Mouse (Mus musculus): ENCODE results near the gene Snx19. TPM values are rescaled to one million over a fixed set of nuclear protein-coding genes. Genes with fewer than 3 reads are reported as not detected.

Snx19 gene
- polyA plus RNA-seq, 1 experiment = 14.4 TPM

DNA sequence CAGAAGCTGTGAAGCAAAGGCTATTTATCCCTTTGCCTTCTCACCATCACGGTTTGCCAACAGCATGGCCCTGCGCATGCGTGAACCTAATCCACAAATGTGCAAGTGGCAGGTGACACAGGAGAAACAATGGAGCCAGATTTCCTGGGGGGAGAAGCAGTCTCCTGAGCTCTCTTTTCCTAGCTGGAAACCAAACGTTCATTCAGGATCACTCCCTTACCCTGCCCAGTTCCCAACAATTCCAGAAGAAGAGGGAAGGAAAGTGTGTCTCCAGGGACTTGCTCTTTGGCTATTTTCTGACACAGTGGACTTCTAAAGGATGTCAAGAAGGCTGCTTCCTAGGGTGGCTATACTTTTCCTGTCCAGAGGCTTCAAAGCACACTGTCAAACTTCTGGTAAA, 37.8 kb downstream of the Snx19 start:
- WGBS = 72% methylated on average over 4 of the region's 4 CpGs
- TF ChIP-seq POLR2A (IDR thresholded peaks at IDR 0.05; ENCODE audit: borderline replicate concordance, extremely low read depth, low read depth, low read length) = no peak
- no peak for TF ChIP-seq CTCF (IDR thresholded peaks at IDR 0.05; ENCODE audit: insufficient read depth, low read length)
- Histone ChIP-seq H3K4me1 (ENCODE audit: control insufficient read depth, insufficient read depth, low read length) (no peaks in the 10 kb centered on the region; the same call in 1 of the 2 replicates), H3K4me3 (replicated peaks; ENCODE audit: extremely low read depth, low read depth, low read length) (no peak overlapping the region)
- no peak for DNase-seq

DNA sequence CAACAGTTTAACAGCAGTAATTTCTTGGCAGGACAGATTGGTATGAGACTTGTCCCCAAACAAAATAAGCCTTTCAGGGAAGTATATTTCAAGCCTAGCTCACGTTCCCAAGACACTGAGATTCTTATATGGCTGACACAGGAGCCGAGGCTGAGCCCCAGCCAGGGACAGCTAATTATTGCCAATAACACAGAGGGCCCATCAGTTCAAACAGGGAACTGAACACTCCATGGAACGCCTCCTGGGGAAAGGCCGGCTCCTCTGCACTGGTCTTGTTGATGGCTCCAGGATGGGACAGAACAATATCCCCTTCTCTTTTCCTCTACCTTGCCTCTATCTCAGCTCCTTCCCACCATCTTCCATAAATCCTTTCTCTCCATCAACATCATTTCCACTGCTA, 53.1 kb downstream of the Snx19 start:
- TF ChIP-seq POLR2A (IDR thresholded peaks at IDR 0.05; ENCODE audit: borderline replicate concordance, extremely low read depth, low read depth, low read length) (no peak), CTCF (IDR thresholded peaks at IDR 0.05; ENCODE audit: insufficient read depth, low read length) (no peak)
- no peaks in the 10 kb centered on the region for H3K4me1 ChIP-seq (ENCODE audit: control insufficient read depth, insufficient read depth, low read length)
- H3K4me3 ChIP-seq (replicated peaks; ENCODE audit: extremely low read depth, low read depth, low read length) = no peak overlapping the region
- 60% methylated on average over 4 of the region's 4 CpGs for WGBS
- DNase-seq = peak; percentile 6

DNA sequence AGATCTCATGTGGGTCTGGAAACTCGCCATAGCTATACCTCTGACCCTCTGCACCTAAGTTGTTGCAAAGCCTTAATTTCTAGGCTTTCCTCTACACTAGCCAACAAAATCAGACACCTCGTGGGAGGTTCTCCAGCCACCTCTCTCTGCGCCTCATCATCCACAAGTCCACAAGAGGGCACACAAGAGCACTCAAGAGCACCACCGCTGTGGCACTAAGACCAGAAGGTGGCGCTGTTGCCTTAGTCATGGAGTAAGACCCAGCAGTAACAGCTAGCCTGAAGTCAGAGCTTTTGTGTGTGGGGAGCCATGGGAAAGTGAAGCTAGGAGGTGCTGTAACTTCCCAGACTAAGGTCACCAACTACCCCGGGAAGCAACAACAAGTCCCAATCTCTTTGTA, 53.6 kb downstream of the Snx19 start:
- no peak overlapping the region for H3K4me3 ChIP-seq (replicated peaks; ENCODE audit: extremely low read depth, low read depth, low read length)
- TF ChIP-seq CTCF (IDR thresholded peaks at IDR 0.05; ENCODE audit: insufficient read depth, low read length) (peak; percentile 100), POLR2A (IDR thresholded peaks at IDR 0.05; ENCODE audit: borderline replicate concordance, extremely low read depth, low read depth, low read length) (no peak)
- under 1% methylated on average over 6 of the region's 6 CpGs for WGBS
- peak; percentile 88 for DNase-seq
- no peaks in the 10 kb centered on the region for H3K4me1 ChIP-seq (ENCODE audit: control insufficient read depth, insufficient read depth, low read length)

DNA sequence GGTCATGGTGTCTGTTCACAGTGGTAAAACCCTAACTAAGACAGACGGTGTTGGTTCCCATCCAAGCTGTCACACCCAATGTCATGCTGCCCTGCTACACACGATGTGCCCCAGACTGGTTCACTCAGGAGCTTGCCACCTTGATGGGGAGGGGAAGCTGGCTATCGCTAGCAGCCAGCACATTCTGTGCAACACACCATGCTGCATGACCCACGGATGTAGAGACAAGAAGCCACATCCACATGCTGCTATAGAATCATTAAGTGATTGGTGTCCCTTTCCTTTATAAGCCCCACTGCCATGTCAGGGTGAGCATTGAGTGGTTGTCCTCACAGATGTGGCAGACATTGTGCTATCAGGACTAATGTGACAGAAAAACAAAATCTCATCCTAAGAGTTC, 55.2 kb downstream of the Snx19 start:
- no peak overlapping the region for H3K4me3 ChIP-seq (replicated peaks; ENCODE audit: extremely low read depth, low read depth, low read length)
- H3K4me1 ChIP-seq (ENCODE audit: control insufficient read depth, insufficient read depth, low read length) = no peaks in the 10 kb centered on the region
- 91% methylated on average over 4 of the region's 4 CpGs for WGBS
- no peak for TF ChIP-seq POLR2A (IDR thresholded peaks at IDR 0.05; ENCODE audit: borderline replicate concordance, extremely low read depth, low read depth, low read length)
- no peak for TF ChIP-seq CTCF (IDR thresholded peaks at IDR 0.05; ENCODE audit: insufficient read depth, low read length)
- DNase-seq = no peak

DNA sequence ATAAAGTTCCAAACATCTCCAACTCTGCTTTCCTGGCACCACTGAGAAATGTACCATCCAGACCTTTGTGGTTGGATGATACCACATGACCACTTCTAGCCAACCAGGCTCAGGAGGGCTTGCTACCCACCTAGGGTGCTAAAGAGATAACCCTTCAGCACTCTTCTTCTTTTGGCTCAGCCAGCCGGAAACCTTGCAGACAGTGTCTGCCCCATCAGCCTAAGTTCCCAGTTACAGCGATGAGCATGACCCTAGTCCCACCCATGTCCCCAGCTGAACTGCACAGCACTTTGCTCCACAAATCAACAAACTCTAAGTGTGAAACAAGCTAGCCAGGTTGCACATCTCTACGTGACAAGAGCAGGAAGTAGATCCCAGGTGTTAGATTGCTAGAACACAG, 57.3 kb downstream of the Snx19 start:
- no peak for TF ChIP-seq CTCF (IDR thresholded peaks at IDR 0.05; ENCODE audit: insufficient read depth, low read length)
- no peak for TF ChIP-seq POLR2A (IDR thresholded peaks at IDR 0.05; ENCODE audit: borderline replicate concordance, extremely low read depth, low read depth, low read length)
- H3K4me1 ChIP-seq (ENCODE audit: control insufficient read depth, insufficient read depth, low read length) = no peaks in the 10 kb centered on the region
- H3K4me3 ChIP-seq (replicated peaks; ENCODE audit: extremely low read depth, low read depth, low read length) = no peak overlapping the region
- 86% methylated on average over 3 of the region's 3 CpGs for WGBS
- DNase-seq = no peak

DNA sequence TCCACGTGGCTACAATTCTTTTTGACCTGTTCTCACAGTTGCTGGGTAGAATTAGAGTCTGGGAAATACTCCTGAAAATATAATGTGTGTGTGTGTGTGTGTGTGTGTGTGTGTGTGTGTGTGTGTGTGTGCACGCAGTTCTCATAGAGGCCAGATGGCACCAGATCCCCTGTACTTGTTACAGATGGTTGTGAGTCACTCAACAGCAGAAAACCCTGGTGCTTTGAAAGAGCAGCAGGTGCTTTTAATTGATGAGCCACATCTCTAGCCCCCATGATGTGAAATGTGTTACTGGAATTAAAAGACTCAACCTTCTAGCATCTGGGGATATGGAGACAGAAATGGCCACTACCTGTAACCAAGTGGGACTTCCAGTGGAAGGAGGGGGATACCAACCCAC, 58.3 kb downstream of the Snx19 start:
- WGBS = 91% methylated on average over 2 of the region's 2 CpGs
- H3K4me1 ChIP-seq (ENCODE audit: control insufficient read depth, insufficient read depth, low read length) = no peaks in the 10 kb centered on the region
- no peak for TF ChIP-seq CTCF (IDR thresholded peaks at IDR 0.05; ENCODE audit: insufficient read depth, low read length)
- no peak for TF ChIP-seq POLR2A (IDR thresholded peaks at IDR 0.05; ENCODE audit: borderline replicate concordance, extremely low read depth, low read depth, low read length)
- no peak for DNase-seq
- no peak overlapping the region for H3K4me3 ChIP-seq (replicated peaks; ENCODE audit: extremely low read depth, low read depth, low read length)

DNA sequence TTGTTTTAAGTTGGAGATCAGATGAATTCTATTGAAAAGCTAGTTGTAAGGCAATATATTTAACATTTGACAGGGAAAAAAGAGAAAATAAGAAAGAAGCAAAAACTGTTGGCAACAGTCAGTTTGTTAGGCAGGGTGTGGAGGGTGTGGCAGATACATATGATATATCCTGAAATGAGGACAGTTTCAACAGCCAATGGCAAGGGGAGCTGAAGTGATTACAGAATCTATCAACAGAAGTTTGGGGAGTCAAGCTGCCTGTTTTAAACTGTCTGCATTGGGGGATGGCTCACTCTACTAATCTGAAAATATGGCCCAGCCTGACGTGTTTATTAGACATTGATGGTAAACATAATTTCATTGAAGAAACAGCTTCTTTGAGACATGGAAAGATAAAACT, 61.5 kb downstream of the Snx19 start:
- no peak overlapping the region for H3K4me3 ChIP-seq (replicated peaks; ENCODE audit: extremely low read depth, low read depth, low read length)
- 83% methylated on average over 1 of the region's 1 CpGs for WGBS
- H3K4me1 ChIP-seq (ENCODE audit: control insufficient read depth, insufficient read depth, low read length) = no peaks in the 10 kb centered on the region
- DNase-seq = no peak
- no peak for TF ChIP-seq CTCF (IDR thresholded peaks at IDR 0.05; ENCODE audit: insufficient read depth, low read length)
- no peak for TF ChIP-seq POLR2A (IDR thresholded peaks at IDR 0.05; ENCODE audit: borderline replicate concordance, extremely low read depth, low read depth, low read length)

DNA sequence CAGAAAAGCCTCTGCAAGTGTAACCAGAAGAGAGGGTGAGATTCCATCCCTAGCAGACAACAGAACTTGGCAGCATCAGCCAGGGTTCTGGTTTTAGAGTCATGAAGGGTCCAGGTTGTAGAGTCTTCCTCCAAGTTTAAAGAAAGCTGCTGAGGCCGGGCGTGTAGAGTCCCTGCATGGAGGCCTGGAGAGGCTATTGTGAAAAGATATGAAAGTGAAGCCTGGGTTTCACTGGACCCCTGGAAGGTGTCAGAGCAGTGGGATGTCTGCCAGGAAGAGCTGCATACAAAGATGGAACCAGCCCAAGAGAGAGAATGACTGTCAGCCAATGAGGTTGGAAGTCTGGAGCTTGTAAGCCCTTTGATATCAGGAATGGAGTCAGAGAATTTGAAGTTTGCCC, 67.5 kb downstream of the Snx19 start:
- H3K4me1 ChIP-seq (ENCODE audit: control insufficient read depth, insufficient read depth, low read length) = no peaks in the 10 kb centered on the region
- DNase-seq = no peak
- no peak for TF ChIP-seq POLR2A (IDR thresholded peaks at IDR 0.05; ENCODE audit: borderline replicate concordance, extremely low read depth, low read depth, low read length)
- TF ChIP-seq CTCF (IDR thresholded peaks at IDR 0.05; ENCODE audit: insufficient read depth, low read length) = no peak
- WGBS = 78% methylated on average over 2 of the region's 2 CpGs
- no peak overlapping the region for H3K4me3 ChIP-seq (replicated peaks; ENCODE audit: extremely low read depth, low read depth, low read length)

DNA sequence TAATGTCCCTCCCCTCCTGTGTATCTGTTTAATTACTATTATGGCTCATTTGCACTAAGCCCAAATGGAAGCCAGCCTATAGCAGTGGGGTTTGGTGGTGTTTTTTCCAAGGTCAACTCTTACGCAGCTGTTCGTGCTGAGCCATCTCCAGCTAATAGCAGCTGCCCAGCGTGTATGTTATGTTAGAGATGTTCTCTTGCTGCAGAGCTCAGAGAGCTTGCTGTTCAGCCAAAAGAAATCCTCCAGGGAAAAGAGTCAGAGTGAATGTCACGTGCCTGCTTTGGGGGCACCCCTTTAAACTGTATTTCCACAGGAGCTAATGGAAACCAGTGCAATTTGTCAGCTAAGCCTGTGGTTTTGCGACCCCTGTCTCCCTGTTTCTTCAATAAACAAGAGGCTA, 82.1 kb downstream of the Snx19 start:
- WGBS = 70% methylated on average over 5 of the region's 5 CpGs
- no peak for TF ChIP-seq CTCF (IDR thresholded peaks at IDR 0.05; ENCODE audit: insufficient read depth, low read length)
- no peak for TF ChIP-seq POLR2A (IDR thresholded peaks at IDR 0.05; ENCODE audit: borderline replicate concordance, extremely low read depth, low read depth, low read length)
- Histone ChIP-seq H3K4me3 (replicated peaks; ENCODE audit: extremely low read depth, low read depth, low read length) (no peak overlapping the region), H3K4me1 (ENCODE audit: control insufficient read depth, insufficient read depth, low read length) (no peaks in the 10 kb centered on the region)
- no peak for DNase-seq

DNA sequence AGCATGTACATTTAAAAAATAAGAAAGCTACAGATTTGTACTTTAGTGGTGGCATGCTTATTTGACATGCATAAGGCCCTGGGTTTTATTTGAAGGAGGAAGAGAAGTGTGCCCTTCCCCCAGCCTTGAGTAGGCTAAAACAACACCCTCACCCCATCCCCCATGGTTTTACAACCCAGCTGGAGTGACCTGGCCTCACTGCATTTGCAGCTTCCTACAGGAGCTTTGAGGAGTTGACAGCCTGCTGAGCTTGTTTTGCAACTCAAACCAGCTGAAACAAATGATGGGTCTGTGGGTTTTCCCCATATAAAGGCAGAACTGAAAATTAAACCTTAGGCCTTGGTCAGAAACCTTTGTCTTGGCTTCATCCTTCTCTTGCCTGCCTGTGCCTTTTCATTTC, 89.0 kb downstream of the Snx19 start:
- Histone ChIP-seq H3K4me3 (replicated peaks; ENCODE audit: extremely low read depth, low read depth, low read length) (no peak overlapping the region), H3K4me1 (ENCODE audit: control insufficient read depth, insufficient read depth, low read length) (no peaks in the 10 kb centered on the region)
- DNase-seq = no peak
- TF ChIP-seq POLR2A (IDR thresholded peaks at IDR 0.05; ENCODE audit: borderline replicate concordance, extremely low read depth, low read depth, low read length) (no peak), CTCF (IDR thresholded peaks at IDR 0.05; ENCODE audit: insufficient read depth, low read length) (no peak)
